Mouse (Mus musculus) ZHBTc4 (cell line): ENCODE results near the gene 4930404N11Rik.

Experiments used
- DNase-seq: peaks from one replicate; pipeline ENCODE4 v3.0.0-alpha.2; 2011; ENCODE audit warnings: low read depth, low spot score

4930404N11Rik gene

GRCm38 (mm10) chr10:81382039-81382438, 16.4 kb upstream of the 4930404N11Rik start:
- no peak for DNase-seq

DNA sequence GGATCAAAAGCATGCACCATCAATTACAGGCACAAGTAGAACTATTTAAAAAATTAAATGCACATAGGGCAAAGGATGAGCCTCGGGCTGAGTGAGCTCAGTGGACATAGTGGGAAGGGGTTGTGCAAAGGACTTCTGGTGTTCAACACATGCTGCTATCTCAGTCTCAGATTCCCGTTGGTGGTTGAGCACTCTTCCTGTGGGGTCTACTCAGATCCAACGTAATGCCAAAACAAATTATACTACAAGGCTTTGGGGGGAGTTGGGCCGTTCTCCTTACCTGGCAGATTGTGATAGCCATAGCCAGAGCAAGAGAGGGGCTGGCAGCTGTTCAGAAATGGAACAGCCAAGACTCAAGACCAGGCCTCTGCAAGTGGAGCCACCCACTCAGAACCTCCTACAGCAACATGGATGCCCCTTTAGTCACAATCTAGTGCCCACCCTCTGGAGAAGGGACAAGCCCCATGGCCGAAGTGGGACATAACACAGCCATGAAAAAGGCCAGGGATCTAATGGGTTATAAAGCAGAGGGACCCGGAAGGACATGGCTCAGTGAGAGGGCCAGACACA, 14.3 kb upstream of the 4930404N11Rik start:
- no peak for DNase-seq

DNA sequence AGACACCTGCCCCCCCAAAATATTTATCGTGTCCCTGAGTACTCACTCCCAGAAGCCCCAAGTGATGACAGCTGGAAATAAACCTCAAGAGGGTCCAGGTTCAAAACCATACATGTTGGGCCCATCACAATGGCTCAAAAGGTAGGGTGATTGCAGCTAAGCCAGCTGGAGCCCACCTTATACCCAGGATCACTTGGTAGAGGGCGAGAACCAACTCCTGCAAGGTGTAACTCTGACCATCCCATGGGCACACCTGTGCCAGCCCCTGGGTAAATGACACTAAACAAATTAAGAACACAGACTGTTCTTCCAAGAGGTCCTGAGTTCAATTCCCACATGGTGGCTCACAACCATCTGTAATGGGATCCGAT, 13.6 kb upstream of the 4930404N11Rik start:
- DNase-seq = no peak

- DNase-seq = peak; percentile 100
Observed at GRCm38 (mm10) chr10:81378553-81379182, 13.1 kb upstream of the 4930404N11Rik start.

DNA sequence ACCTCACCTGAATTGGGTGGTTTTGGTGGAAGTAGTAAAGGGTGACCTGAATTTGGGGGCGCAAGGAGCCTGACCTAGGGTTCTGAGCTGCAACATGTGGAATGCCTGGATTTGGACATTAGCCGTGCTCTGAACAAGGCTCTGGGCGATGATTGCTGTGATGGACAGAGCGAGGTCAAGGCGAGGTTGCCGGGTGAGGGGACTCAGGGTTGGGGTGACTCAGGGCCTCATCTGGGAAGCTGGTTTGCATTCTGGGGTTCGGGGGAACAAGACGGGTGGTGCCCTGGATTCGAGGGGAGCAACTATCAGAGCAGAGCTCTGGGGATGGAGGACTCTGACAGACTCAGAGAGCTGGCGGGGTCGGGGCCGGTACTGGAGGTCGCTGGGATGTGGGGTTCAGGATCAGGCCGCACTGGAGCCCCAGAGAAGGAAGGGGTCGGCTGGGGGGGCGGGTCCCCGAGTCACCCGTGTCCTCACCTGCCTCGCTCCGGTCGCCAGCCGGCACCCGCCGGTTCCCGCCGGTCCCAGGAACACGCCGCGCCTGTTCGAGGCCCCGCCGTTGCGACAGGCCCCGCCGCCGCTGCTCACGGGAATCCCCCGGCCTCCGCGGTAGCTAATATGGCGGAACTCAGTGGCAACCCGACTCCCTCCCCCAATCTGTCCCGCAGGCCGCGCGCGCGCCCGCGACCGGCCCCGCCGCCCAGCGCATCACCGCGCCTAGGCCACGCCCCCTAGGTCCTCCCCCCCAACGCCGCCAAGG, 12.4 kb upstream of the 4930404N11Rik start, which contains the start of gene Fzr1:
Fzr1 (minus strand) TSS at position 724 of the 760 bp plus-strand sequence.
- no peak for DNase-seq

- DNase-seq = no peak
Observed at GRCm38 (mm10) chr10:81377362-81377664, 11.7 kb upstream of the 4930404N11Rik start.

DNA sequence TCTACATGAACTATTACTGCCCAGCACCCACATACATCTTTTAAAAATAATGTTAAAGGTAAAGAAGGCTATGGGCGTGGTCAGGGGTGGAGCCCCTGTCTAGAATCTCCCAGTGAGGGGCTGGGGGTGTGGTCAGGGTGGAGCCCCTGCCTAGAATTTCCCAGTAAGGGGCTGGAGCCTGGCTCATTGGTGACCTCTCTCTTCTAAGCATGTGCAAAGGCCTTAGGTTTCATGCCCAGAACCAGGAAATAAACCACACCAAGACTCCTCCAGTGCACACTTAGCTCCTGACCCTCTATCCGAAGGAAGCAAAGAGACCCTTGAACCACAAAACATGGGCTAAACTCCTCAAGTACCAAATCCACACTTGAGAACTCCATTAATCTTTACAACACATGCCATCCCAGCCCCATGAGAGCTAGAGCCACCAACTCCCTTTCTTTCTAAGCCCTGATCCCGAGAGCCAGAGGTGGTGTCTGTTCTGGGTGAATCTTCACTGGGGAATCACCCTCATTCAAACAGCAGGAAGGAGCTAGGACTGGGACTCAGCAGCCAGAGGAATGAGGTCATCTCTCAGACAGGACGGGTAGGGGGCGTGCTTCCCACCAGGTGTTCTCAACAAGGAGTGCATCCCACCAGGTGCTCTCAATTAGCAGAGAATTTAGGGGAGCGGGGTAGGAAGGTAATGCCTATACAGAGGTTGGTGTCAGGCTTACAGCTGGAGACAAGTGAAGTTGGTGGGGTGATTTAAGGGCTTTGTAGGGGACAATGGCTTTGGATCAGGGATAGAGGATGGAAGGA, 11.1 kb upstream of the 4930404N11Rik start:
- peak; percentile 63 for DNase-seq

GRCm38 (mm10) chr10:81375322-81375721, 9.7 kb upstream of the 4930404N11Rik start:
- DNase-seq = no peak

DNA sequence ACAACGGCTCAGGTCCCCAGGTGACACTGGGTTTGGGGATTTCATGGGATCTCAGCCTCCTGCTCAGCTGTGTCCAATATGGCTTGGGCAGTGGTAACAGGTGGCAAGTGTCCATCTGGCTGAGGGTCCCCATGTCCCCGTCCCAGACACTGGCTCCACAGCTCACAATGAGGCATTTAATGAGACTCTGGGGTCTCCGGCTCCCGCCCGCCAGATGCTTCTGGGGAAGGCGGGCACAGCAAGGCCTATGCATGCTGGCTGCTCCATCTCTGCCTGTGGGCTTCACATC, 1.5 kb upstream of the 4930404N11Rik start:
- DNase-seq = no peak

- no peak for DNase-seq
Observed at GRCm38 (mm10) chr10:81366477-81367206, 1.0 kb upstream of the 4930404N11Rik start.

DNA sequence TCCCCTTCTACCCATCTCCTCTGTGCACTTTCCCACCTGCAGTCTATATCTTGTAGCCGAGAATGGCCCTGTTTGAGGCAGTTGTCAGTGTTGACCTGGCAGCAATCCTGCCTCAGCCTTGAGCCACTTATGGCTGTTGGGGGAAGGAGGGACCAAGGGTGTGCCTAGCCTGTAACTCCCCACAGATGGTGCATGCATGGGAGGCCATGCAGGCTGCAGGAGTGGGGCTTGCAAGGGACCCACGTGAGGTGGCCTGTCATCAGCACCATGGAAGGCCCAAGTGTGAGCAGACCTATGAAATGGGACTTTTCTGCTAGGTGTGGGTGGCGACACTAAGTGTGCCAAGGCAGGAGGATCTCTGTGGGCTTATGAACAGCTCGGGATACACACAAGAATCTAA, 543 bp downstream of the 4930404N11Rik start:
- DNase-seq = no peak

- no peak for DNase-seq
Observed at GRCm38 (mm10) chr10:81364666-81365065, 950 bp downstream of the 4930404N11Rik start.

DNA sequence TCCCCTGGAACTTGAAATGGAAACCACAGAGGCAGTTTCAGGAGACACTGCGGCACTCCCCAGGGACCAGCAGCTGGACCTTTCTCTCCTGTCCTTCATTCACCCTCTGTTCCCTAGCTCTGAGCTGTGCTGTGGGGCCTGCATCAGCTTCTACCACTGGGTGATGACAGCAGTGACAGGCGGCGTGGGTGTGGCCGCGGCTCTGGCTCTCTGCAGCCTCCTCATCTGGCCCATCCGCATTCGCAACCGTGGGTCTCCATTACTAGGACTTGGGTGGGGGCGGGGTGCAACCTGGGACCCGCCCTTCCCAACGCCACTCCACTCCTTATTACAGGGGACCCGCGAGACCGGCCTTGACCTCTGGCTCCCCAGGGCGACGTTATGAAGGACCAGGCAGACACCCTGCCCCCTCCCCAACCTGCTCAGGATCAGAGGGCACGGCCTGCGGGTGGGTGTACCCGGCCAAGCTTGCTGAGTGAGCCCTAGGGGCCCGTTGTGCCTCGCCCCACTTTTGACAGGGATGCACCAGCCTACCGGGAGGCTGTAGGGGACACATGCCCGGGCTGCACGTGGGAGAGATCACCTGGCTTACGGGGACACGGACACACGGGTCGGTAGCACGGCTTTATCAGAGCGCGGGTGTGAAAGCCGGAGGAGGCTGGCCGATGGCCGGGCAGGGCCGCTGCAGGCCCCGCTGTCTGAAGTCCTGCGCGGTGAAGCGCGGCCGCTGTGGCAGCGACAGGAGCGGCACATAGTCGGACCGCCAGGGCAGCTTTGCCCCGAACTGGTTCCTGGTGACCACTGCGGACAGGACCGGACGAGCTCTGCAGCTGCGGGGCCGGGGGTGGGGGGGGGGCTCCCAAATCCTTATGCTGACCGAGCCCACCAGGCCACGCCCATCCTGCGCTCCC, 1.9 kb downstream of the 4930404N11Rik start:
- peak; percentile 59 for DNase-seq

DNA sequence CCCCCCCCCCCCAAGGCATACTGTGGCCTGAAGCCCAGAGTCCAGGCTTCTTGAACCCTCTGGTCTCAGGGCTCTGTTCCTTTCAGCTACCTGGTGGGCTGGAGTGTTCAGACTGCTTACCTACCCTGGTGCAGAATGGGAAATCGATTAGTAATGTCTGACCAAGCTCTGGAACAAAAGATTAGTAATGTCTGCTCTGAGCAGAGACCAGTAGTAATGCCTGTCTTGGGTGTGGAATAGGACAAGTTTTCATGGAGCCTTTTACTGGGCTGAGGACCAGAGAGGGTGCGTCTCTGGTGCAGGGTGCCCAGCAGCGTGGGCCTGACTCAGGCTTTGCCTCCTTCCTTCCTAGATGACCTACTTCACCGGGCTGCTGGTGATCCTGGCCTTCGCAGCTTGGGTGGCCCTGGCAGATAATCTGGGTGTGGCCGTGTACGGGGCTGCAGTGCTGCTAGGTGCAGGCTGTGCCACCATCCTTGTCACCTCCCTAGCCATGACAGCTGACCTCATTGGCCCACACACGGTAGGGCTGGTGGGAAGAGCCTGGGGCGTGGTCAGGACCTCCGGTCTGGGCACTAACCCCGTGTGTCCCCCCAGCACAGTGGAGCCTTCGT, 3.2 kb downstream of the 4930404N11Rik start:
- peak; percentile 79 for DNase-seq

DNA sequence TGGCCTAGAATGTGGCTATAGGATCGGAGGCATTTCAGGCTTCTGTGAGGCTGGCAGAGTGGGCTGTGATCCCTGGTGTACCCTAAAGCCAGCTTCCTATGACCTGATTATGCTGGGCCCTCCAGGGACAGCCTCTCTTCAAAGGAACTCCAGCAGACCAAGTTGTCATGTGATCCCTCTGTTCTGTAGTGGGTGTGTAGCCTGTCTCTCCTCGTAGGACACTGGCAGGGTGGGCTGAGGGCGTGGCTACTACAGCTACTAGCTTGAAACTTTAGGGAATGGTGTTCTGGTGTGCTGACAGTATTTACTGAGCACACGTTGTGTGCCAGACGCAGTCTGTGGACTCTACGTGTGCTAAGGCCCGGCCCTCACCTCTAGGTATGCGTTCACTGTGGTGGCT, 4.9 kb downstream of the 4930404N11Rik start:
- peak; percentile 74 for DNase-seq

DNA sequence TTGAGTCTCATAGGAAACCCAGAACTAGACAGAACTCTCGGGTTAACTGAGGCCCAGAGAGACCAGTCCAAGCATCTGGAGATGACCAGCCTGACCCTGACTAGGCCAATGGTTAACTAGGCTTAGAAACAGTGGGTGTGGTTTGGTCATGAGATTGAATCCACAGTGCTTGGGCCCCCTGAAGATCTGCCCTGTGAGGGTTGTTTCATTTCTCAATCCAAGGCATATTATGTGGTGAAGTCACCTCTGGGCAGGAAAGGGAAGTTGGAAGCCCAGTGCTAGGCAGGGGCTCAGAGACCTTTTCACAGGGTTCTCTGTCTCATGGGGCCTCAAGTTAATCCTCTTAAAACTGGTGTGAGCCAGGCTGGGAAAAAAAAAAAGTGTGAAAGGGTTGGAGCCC, 6.8 kb downstream of the 4930404N11Rik start:
- DNase-seq = no peak

DNA sequence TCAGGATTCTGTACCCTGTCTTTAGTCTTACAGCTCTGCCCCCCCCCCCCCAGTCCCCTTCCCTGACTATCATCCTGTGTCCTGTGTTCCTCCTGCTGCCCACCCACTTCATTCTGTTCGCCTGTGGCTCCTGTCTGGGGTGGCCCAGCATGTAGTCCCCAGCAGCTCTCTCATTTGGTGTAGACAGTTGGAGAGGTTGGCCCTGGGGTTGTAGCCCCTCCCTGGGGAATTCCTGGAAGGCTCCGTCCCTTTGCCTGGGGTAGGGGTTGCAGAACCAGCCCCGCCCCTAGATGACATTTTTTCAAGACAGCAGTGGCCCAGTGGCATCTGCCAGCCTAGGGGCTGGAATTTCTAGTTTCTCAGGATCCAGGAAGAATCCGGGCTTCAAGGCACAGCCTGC, 7.4 kb downstream of the 4930404N11Rik start:
- peak; percentile 82 for DNase-seq

GRCm38 (mm10) chr10:81356991-81357844, 8.4 kb downstream of the 4930404N11Rik start, which contains the start of gene Mfsd12:
Mfsd12 (plus strand) TSS chr10:81357491.
- peak; percentile 94 for DNase-seq

DNA sequence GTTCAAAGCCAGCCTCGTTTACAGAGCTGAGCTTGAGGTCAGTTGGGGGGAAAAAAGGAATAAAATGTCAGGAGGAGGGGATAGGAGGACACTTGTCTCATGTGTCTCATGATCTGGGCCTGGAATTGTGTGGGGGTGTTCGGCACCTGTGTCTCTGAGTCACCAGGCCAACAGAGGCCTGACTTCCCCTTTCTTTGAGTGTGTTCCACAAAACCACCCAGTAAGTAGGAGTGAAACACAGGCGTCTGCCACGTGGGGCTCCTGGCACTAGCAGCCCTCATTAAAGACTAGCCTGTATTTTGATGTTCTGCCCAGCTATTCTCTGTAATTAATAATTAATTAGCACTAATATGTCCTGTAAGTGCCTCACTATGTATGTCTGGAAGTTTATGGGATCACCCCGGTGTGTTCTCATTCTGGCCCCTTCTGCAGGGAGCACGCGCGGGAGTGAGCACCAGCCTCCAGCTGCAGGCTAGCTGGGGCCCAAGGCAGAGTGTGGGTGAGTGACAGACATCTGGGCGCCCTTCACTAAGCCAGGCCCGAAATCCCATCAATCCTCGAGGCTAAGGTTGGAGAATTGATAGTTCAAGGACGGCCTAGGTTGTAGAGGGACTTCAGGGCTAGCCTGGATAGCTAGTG, 9.1 kb downstream of the 4930404N11Rik start:
- DNase-seq = no peak
